Mouse (Mus musculus): ENCODE data around the gene Methig1. TPM values are rescaled to one million over a fixed set of nuclear protein-coding genes. Genes with fewer than 3 reads are reported as not detected.
A peak's percentile ranks its signal among the peaks of the same experiment; 100 is the strongest.
"Not testable (repeated sequence)": the region's sequence is repeated elsewhere in the genome, so short reads cannot be mapped to it uniquely, and the experiment has no call there.

The Methig1 gene
- polyA plus RNA-seq, 1 experiment from 2014 or later = 0.13 TPM

GRCm38 (mm10) chr15:100355876-100356275, 2.9 kb downstream of the Methig1 start:
- H3K4me2 ChIP-seq (ENCODE audit: low read depth, low read length) = no peak overlapping the region
- 54% methylated on average over 5 of the region's 5 CpGs for WGBS (ENCODE audit: insufficient replicate concordance)
- no peak overlapping the region for H3K4me3 ChIP-seq (ENCODE audit: low read depth, low read length)
- no peak overlapping the region for H3K27ac ChIP-seq (ENCODE audit: low read length)
- H3K9me3 ChIP-seq (replicated peaks; ENCODE audit: control insufficient read depth, low read length) = no peaks in the 10 kb centered on the region
- no peaks in the 10 kb centered on the region for H3K36me3 ChIP-seq (ENCODE audit: control insufficient read depth, insufficient read depth)
- H3K4me1 ChIP-seq (ENCODE audit: control insufficient read depth, low read depth, low read length) = no peaks in the 10 kb centered on the region
- no peak for ATAC-seq (ENCODE audit: low read depth)
- H3K9ac ChIP-seq (ENCODE audit: low read depth, low read length) = no peak overlapping the region
- H3K27me3 ChIP-seq (ENCODE audit: control insufficient read depth, insufficient read depth, low read depth, low read length) = no peaks in the 10 kb centered on the region

GRCm38 (mm10) chr15:100364242-100364641, 11.3 kb downstream of the Methig1 start, which contains the start of gene Higd1c:
Gene Higd1c, plus strand, starts transcription at chr15:100364542.
- 49% methylated on average over 7 of the region's 7 CpGs for WGBS (ENCODE audit: insufficient replicate concordance)
- no peaks in the 10 kb centered on the region for H3K4me1 ChIP-seq (ENCODE audit: control insufficient read depth, low read depth, low read length)
- no peak for ATAC-seq (ENCODE audit: low read depth)

GRCm38 (mm10) chr15:100365967-100366366, 13.0 kb downstream of the Methig1 start:
- H3K9ac ChIP-seq (ENCODE audit: low read depth, low read length); ATAC-seq (ENCODE audit: low read depth); H3K4me3 ChIP-seq (ENCODE audit: low read depth, low read length); H3K4me1 ChIP-seq (ENCODE audit: control insufficient read depth, low read depth, low read length); H3K9me3 ChIP-seq (replicated peaks; ENCODE audit: control insufficient read depth, low read length); H3K4me2 ChIP-seq (ENCODE audit: low read depth, low read length); H3K27ac ChIP-seq (ENCODE audit: low read length); H3K27me3 ChIP-seq (ENCODE audit: control insufficient read depth, insufficient read depth, low read depth, low read length); H3K36me3 ChIP-seq (ENCODE audit: control insufficient read depth, insufficient read depth): not testable (repeated sequence)
- WGBS (ENCODE audit: insufficient replicate concordance) = 81% methylated on average over 9 of the region's 9 CpGs

More at GRCm38 (mm10) chr15:100364242-100364641, 11.3 kb downstream of the Methig1 start, which contains the start of gene Higd1c:
- Histone ChIP-seq H3K9ac (ENCODE audit: low read depth, low read length) (no peak within 1 kb of the TSS), H3K36me3 (ENCODE audit: control insufficient read depth, insufficient read depth) (no peaks in the 10 kb centered on the region), H3K4me2 (ENCODE audit: low read depth, low read length) (no peak within 1 kb of the TSS), H3K27ac (ENCODE audit: low read length) (no peak within 1 kb of the TSS), H3K9me3 (replicated peaks; ENCODE audit: control insufficient read depth, low read length) (no peaks in the 10 kb centered on the region), H3K4me3 (ENCODE audit: low read depth, low read length) (no peak within 1 kb of the TSS), H3K27me3 (ENCODE audit: control insufficient read depth, insufficient read depth, low read depth, low read length) (no peaks in the 10 kb centered on the region)

- no peak overlapping the region for H3K4me2 ChIP-seq (ENCODE audit: low read depth, low read length)
- no peaks in the 10 kb centered on the region for H3K36me3 ChIP-seq (ENCODE audit: control insufficient read depth, insufficient read depth)
- no peaks in the 10 kb centered on the region for H3K4me1 ChIP-seq (ENCODE audit: control insufficient read depth, low read depth, low read length)
- H3K4me3 ChIP-seq (ENCODE audit: low read depth, low read length) = no peak overlapping the region
- H3K27me3 ChIP-seq (ENCODE audit: control insufficient read depth, insufficient read depth, low read depth, low read length) = no peaks in the 10 kb centered on the region
- 60% methylated on average over 7 of the region's 7 CpGs for WGBS (ENCODE audit: insufficient replicate concordance)
- no peak for ATAC-seq (ENCODE audit: low read depth)
- H3K9ac ChIP-seq (ENCODE audit: low read depth, low read length) = no peak overlapping the region
- H3K9me3 ChIP-seq (replicated peaks; ENCODE audit: control insufficient read depth, low read length) = no peaks in the 10 kb centered on the region
- H3K27ac ChIP-seq (ENCODE audit: low read length) = no peak overlapping the region
Observed at GRCm38 (mm10) chr15:100367119-100367518, 14.2 kb downstream of the Methig1 start.

- 28% methylated on average over 5 of the region's 5 CpGs for WGBS (ENCODE audit: insufficient replicate concordance)
- no peaks in the 10 kb centered on the region for H3K27me3 ChIP-seq (ENCODE audit: control insufficient read depth, insufficient read depth, low read depth, low read length)
Observed at GRCm38 (mm10) chr15:100375066-100375465, 22.1 kb downstream of the Methig1 start.

GRCm38 (mm10) chr15:100377847-100378505, 25.0 kb downstream of the Methig1 start:
- not testable (repeated sequence) for H3K4me2 ChIP-seq (ENCODE audit: low read depth, low read length); H3K9me3 ChIP-seq (replicated peaks; ENCODE audit: control insufficient read depth, low read length); H3K36me3 ChIP-seq (ENCODE audit: control insufficient read depth, insufficient read depth); H3K27me3 ChIP-seq (ENCODE audit: control insufficient read depth, insufficient read depth, low read depth, low read length); H3K4me1 ChIP-seq (ENCODE audit: control insufficient read depth, low read depth, low read length); H3K9ac ChIP-seq (ENCODE audit: low read depth, low read length); H3K27ac ChIP-seq (ENCODE audit: low read length); H3K4me3 ChIP-seq (ENCODE audit: low read depth, low read length)
- ATAC-seq (ENCODE audit: low read depth) = peak; percentile 25; the same call in 1 of the 2 replicates
- 24% methylated on average over 3 of the region's 9 CpGs for WGBS (ENCODE audit: insufficient replicate concordance)

More at GRCm38 (mm10) chr15:100375066-100375465, 22.1 kb downstream of the Methig1 start:
- Histone ChIP-seq H3K9ac (ENCODE audit: low read depth, low read length) (no peak overlapping the region), H3K4me1 (ENCODE audit: control insufficient read depth, low read depth, low read length) (no peaks in the 10 kb centered on the region), H3K4me2 (ENCODE audit: low read depth, low read length) (no peak overlapping the region), H3K4me3 (ENCODE audit: low read depth, low read length) (no peak overlapping the region), H3K36me3 (ENCODE audit: control insufficient read depth, insufficient read depth) (no peaks in the 10 kb centered on the region), H3K27ac (ENCODE audit: low read length) (no peak overlapping the region), H3K9me3 (replicated peaks; ENCODE audit: control insufficient read depth, low read length) (no peaks in the 10 kb centered on the region)
- ATAC-seq (ENCODE audit: low read depth) = no peak

GRCm38 (mm10) chr15:100379658-100380057, 26.7 kb downstream of the Methig1 start:
- no peaks in the 10 kb centered on the region for H3K27me3 ChIP-seq (ENCODE audit: control insufficient read depth, insufficient read depth, low read depth, low read length)
- no peak overlapping the region for H3K27ac ChIP-seq (ENCODE audit: low read length)
- no peaks in the 10 kb centered on the region for H3K36me3 ChIP-seq (ENCODE audit: control insufficient read depth, insufficient read depth)
- H3K9me3 ChIP-seq (replicated peaks; ENCODE audit: control insufficient read depth, low read length) = no peaks in the 10 kb centered on the region
- no peak overlapping the region for H3K4me3 ChIP-seq (ENCODE audit: low read depth, low read length)
- no peak for ATAC-seq (ENCODE audit: low read depth)
- no peaks in the 10 kb centered on the region; the same call in 1 of the 2 replicates for H3K4me1 ChIP-seq (ENCODE audit: control insufficient read depth, low read depth, low read length)
- H3K9ac ChIP-seq (ENCODE audit: low read depth, low read length) = no peak overlapping the region
- no peak overlapping the region for H3K4me2 ChIP-seq (ENCODE audit: low read depth, low read length)
- 75% methylated on average over 8 of the region's 8 CpGs for WGBS (ENCODE audit: insufficient replicate concordance)

- 50% methylated on average over 2 of the region's 2 CpGs for WGBS (ENCODE audit: insufficient replicate concordance)
Observed at GRCm38 (mm10) chr15:100380104-100380503, 27.2 kb downstream of the Methig1 start.

GRCm38 (mm10) chr15:100385705-100386104, 32.8 kb downstream of the Methig1 start:
- Histone ChIP-seq H3K4me1 (ENCODE audit: control insufficient read depth, low read depth, low read length) (peaks cover 15% of the 10 kb centered on the region), H3K4me2 (ENCODE audit: low read depth, low read length) (no peak overlapping the region), H3K9ac (ENCODE audit: low read depth, low read length) (no peak overlapping the region), H3K36me3 (ENCODE audit: control insufficient read depth, insufficient read depth) (no peaks in the 10 kb centered on the region), H3K9me3 (replicated peaks; ENCODE audit: control insufficient read depth, low read length) (no peaks in the 10 kb centered on the region), H3K27ac (ENCODE audit: low read length) (no peak overlapping the region), H3K4me3 (ENCODE audit: low read depth, low read length) (no peak overlapping the region), H3K27me3 (ENCODE audit: control insufficient read depth, insufficient read depth, low read depth, low read length) (no peaks in the 10 kb centered on the region)
- WGBS (ENCODE audit: insufficient replicate concordance) = 80% methylated on average over 9 of the region's 9 CpGs
- no peak for ATAC-seq (ENCODE audit: low read depth)

More at GRCm38 (mm10) chr15:100380104-100380503, 27.2 kb downstream of the Methig1 start:
- no peaks in the 10 kb centered on the region; the same call in 1 of the 2 replicates for H3K4me1 ChIP-seq (ENCODE audit: control insufficient read depth, low read depth, low read length)
- H3K4me3 ChIP-seq (ENCODE audit: low read depth, low read length) = no peak overlapping the region
- ATAC-seq (ENCODE audit: low read depth) = no peak
- no peak overlapping the region for H3K27ac ChIP-seq (ENCODE audit: low read length)
- H3K9me3 ChIP-seq (replicated peaks; ENCODE audit: control insufficient read depth, low read length) = no peaks in the 10 kb centered on the region
- H3K36me3 ChIP-seq (ENCODE audit: control insufficient read depth, insufficient read depth) = no peaks in the 10 kb centered on the region
- H3K27me3 ChIP-seq (ENCODE audit: control insufficient read depth, insufficient read depth, low read depth, low read length) = no peaks in the 10 kb centered on the region
- no peak overlapping the region for H3K4me2 ChIP-seq (ENCODE audit: low read depth, low read length)
- H3K9ac ChIP-seq (ENCODE audit: low read depth, low read length) = no peak overlapping the region

All from liver, embryonic 16.5 days (tissue).